Mouse (Mus musculus): ENCODE data around the gene Glrx2. TPM values are rescaled to one million over a fixed set of nuclear protein-coding genes. Genes with fewer than 3 reads are reported as not detected.

Gene Glrx2
- polyA plus RNA-seq, 1 experiment = 34.3 TPM

DNA sequence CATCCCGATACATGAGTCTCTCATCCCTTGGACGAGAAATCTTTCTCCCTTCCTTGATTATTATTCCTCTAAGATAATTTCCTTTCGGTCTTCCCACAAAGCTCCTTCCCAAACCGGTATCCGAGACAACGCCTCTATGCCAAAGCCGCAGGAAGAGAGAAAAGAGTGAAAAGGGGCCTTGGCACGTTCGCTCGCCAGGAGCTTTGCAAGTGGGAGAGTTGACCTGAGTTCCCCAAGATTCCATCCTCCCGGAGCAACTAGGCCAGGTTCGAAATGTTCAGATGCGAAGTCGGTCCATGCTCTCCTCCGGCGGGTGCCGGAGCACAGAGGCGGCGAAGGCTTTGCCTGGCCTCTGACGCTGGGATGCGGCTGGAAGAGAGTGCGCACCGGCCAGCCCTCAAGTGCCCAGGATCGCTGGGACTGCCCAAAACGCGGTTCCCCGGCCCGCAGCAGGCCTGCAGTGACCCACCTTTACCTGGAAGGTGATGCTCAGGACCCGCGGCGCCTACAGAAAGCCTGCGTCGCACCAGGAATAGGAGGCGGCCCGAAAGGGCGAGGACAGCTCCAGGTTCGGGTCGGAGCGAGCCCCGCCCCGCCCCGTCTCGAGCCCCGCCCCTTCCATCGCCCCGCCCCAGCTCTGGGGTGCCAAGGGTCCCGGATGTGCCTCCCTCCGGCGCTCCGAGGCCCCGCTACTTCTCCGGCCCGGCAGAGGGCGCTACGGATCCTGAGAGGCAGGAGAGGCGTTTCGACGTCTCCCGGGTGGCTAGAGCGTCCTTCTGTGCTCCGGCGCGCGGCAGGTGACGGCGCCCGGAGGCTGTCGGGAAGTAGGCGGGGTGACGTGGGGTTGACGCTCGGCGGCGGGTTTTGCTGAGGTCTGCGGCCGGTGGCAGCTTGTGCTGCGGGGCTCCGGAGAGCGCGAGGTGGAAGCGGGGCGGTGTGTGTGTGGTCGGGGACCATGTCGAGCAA is 60.6 kb downstream of the Glrx2 start, which contains the start of the genes Trove2 and Uchl5:
Trove2 (minus strand) TSS at position 623 of the 966 bp plus-strand sequence.
Uchl5 (plus strand) TSS at position 827 of the 966 bp plus-strand sequence.
- TF ChIP-seq POLR2A (IDR thresholded peaks at IDR 0.05; ENCODE audit: borderline replicate concordance, low read depth, low read length) (no peak), CTCF (IDR thresholded peaks at IDR 0.05; ENCODE audit: low read depth, low read length) (no peak; the same call in 1 of the 2 replicates)
- Histone ChIP-seq H3K4me3 (ENCODE audit: insufficient read depth, low read length) (peak within 1 kb of the TSS; percentile 85), H3K27ac (ENCODE audit: insufficient read depth, low read depth, low read length) (peak within 1 kb of the TSS; percentile 81), H3K4me1 (ENCODE audit: control insufficient read depth, insufficient read depth, low read length) (peaks cover 18% of the 10 kb centered on the region)

DNA sequence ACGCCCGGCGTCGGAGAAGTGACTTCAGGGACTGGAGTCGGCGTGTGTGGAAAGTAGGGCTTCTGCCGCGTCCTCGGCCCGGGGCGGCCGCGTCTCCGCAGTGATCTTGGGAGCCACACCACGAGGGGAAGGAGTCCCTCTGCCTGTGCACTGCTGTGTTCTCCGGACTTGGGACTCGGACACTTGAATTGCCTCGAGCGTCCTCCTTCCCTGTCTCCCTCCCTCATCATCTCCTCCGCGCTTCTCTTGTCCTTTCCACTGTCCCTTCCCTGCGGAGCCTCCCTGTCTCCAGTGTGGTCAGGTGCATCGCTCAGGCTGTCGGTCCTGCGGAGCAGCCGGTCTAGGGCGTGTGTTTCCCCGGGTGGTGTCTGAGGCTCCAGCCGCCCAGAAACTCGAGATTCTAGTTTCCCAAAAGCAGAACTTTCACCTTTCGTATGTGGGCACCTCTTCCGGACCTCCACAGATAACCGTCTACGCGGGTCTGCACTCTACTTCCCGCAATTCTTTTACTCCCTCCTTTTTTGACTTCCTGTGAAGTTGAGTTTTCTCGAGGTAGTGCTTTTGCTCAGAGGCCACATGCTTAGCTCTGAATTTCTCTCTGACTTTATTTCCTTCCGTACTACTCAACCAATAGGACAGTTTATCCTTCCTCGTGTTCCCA is 61.5 kb downstream of the Glrx2 start:
- Histone ChIP-seq H3K4me3 (ENCODE audit: insufficient read depth, low read length) (peak overlapping the region; percentile 85), H3K27ac (ENCODE audit: insufficient read depth, low read depth, low read length) (peak overlapping the region; percentile 81), H3K4me1 (ENCODE audit: control insufficient read depth, insufficient read depth, low read length) (peaks cover 9% of the 10 kb centered on the region)
- TF ChIP-seq POLR2A (IDR thresholded peaks at IDR 0.05; ENCODE audit: borderline replicate concordance, low read depth, low read length) (no peak), CTCF (IDR thresholded peaks at IDR 0.05; ENCODE audit: low read depth, low read length) (no peak)

DNA sequence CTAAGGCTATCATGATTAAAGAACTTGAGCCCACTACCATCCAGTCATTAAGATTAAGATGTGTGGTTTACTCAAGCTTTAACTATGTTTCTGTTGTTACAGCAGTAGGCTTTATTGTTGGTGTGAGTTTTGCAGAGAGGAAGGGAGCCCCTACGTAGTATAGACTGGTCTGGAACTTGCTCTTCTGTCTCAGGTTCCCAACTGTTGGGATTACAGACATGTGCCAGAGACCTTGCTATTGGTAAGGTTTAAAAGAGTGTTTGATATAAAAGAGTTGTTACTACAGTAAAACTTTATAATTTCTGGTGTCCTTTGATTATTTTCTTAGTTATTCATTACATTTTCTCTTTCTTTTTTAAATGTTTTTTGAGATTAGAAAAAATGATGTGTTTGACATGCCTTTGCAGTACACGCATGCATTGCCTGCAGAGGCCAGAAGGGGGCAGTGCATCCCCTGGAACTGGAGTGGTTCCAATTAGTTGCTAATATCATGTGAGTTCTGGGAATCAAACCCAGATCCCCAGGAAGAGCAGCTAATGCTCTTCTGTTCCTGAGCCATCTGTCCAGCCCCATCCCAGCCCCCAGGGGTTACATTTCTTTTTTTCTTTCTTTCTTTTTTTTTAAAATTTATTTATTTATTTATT is 72.6 kb downstream of the Glrx2 start:
- peak; percentile 73 for TF ChIP-seq CTCF (IDR thresholded peaks at IDR 0.05; ENCODE audit: low read depth, low read length)
- TF ChIP-seq POLR2A (IDR thresholded peaks at IDR 0.05; ENCODE audit: borderline replicate concordance, low read depth, low read length) = no peak
- Histone ChIP-seq H3K27ac (ENCODE audit: insufficient read depth, low read depth, low read length) (no peak overlapping the region), H3K4me3 (ENCODE audit: insufficient read depth, low read length) (no peak overlapping the region), H3K4me1 (ENCODE audit: control insufficient read depth, insufficient read depth, low read length) (no peaks in the 10 kb centered on the region)

Other genes with a start within 250 kb of the Glrx2 start
- gene B3galt2, start 75.7 kb upstream of the Glrx2 start, polyA plus RNA-seq (2012; ENCODE audit: insufficient read depth, insufficient read length, missing spikeins) = not detected in 2 replicates
- 32.7 TPM in 2 replicates for gene Cdc73, start 13.4 kb upstream of the Glrx2 start, polyA plus RNA-seq (2012; ENCODE audit: insufficient read depth, insufficient read length, missing spikeins)
- gene Trove2, start 60.7 kb downstream of the Glrx2 start, polyA plus RNA-seq (2012; ENCODE audit: insufficient read depth, insufficient read length, missing spikeins) = 8.2 and 8.6 TPM in 2 replicates
- 55.4 and 57.3 TPM in 2 replicates for gene Uchl5, start 60.9 kb downstream of the Glrx2 start, polyA plus RNA-seq (2012; ENCODE audit: insufficient read depth, insufficient read length, missing spikeins)

Data from bone marrow macrophage, adult 2 months (primary cell).